Mouse (Mus musculus): ENCODE measurements around the gene Polr2l.

- TF ChIP-seq POLR2A (IDR thresholded peaks at IDR 0.05; ENCODE audit: low read depth, low read length) (no peak), CTCF (conservative IDR thresholded peaks at IDR 0.05; ENCODE audit: insufficient read depth, insufficient read length, low read depth, low read length) (no peak)
These were observed 4.9 kb downstream of the Polr2l start for GRCm38 (mm10) chr7:141469901-141470636.

All from kidney, adult 2 months (tissue).